Comparison of ENCODE assay signal across 7 mouse cellular contexts in genomic region chr5:109555676-109556571, GRCm38 (mm10). TPM values are rescaled to one million over a fixed set of nuclear protein-coding genes. Genes with fewer than 3 reads are reported as not detected.
DNase-seq lines count a peak whose midpoint lies in the region; ATAC-seq and TF ChIP-seq lines count a peak whose summit lies in the region.

No protein-coding gene starts in this region.

- H3K9me3 ChIP-seq in heart, embryonic 12.5 days (replicated peaks): peaks cover 59% of the 10 kb centered on the region
- H3K9me3 ChIP-seq in lung, postnatal 0 days (ENCODE audit: low read length): peaks cover 4% of the 10 kb centered on the region; the same call in 1 of the 2 replicates
- H3K9me3 ChIP-seq in stomach, postnatal 0 days (ENCODE audit: control insufficient read depth, low read length): peaks cover 19% of the 10 kb centered on the region

- TF ChIP-seq EP300 in lung, postnatal 0 days (IDR thresholded peaks at IDR 0.05): no peak
- TF ChIP-seq EP300 in stomach, postnatal 0 days (optimal IDR thresholded peaks at IDR 0.05): no peak

- peak overlapping the region; percentile 75 for H3K4me2 ChIP-seq in heart, embryonic 12.5 days
- peak overlapping the region; percentile 60 for H3K4me2 ChIP-seq in lung, postnatal 0 days (replicated peaks; ENCODE audit: low read depth, low read length)
- H3K4me2 ChIP-seq in stomach, postnatal 0 days (replicated peaks; ENCODE audit: low read depth): no peak overlapping the region

- no peaks in the 10 kb centered on the region for H3K4me1 ChIP-seq in heart, embryonic 12.5 days (replicated peaks)
- H3K4me1 ChIP-seq in lung, postnatal 0 days (ENCODE audit: insufficient read depth, low read depth, low read length): no peaks in the 10 kb centered on the region
- no peaks in the 10 kb centered on the region for H3K4me1 ChIP-seq in stomach, postnatal 0 days (replicated peaks; ENCODE audit: control insufficient read depth, insufficient read depth)

- H3K4me3 ChIP-seq in heart, embryonic 12.5 days: peak overlapping the region; percentile 70
- H3K4me3 ChIP-seq in lung, postnatal 0 days (ENCODE audit: low read depth, low read length): peak overlapping the region; percentile 67; the same call in 1 of the 2 replicates
- peak overlapping the region; percentile 59 for H3K4me3 ChIP-seq in stomach, postnatal 0 days (ENCODE audit: low read depth, low read length)

- H3K9ac ChIP-seq in heart, embryonic 12.5 days: no peak overlapping the region
- no peak overlapping the region for H3K9ac ChIP-seq in lung, postnatal 0 days (replicated peaks; ENCODE audit: low read depth)
- H3K9ac ChIP-seq in stomach, postnatal 0 days (ENCODE audit: low read length): no peak overlapping the region

- no peak for TF ChIP-seq CTCF in lung, postnatal 0 days (IDR thresholded peaks at IDR 0.05)
- no peak for TF ChIP-seq CTCF in stomach, postnatal 0 days (IDR thresholded peaks at IDR 0.05; ENCODE audit: low read depth)

- whole genome bisulfite sequencing in heart, embryonic 12.5 days: 69% methylated on average over 54 of the region's 54 CpGs
- 74% methylated on average over 54 of the region's 54 CpGs for WGBS in lung, postnatal 0 days
- WGBS in stomach, postnatal 0 days: 74% methylated on average over 54 of the region's 54 CpGs

- peaks cover 39% of the 10 kb centered on the region for H3K36me3 ChIP-seq in heart, embryonic 12.5 days
- H3K36me3 ChIP-seq in lung, postnatal 0 days (ENCODE audit: insufficient read depth, low read length): no peaks in the 10 kb centered on the region; the same call in 1 of the 2 replicates
- no peaks in the 10 kb centered on the region for H3K36me3 ChIP-seq in stomach, postnatal 0 days (ENCODE audit: control insufficient read depth, insufficient read depth, low read length)

- no peaks in the 10 kb centered on the region for H3K27me3 ChIP-seq in heart, embryonic 12.5 days (replicated peaks)
- H3K27me3 ChIP-seq in lung, postnatal 0 days (replicated peaks; ENCODE audit: insufficient read depth, low read length): no peaks in the 10 kb centered on the region
- no peaks in the 10 kb centered on the region for H3K27me3 ChIP-seq in stomach, postnatal 0 days (ENCODE audit: control insufficient read depth, insufficient read depth, low read length)

- no peak for ATAC-seq in heart, embryonic 12.5 days (ENCODE audit: insufficient number of reproducible peaks, low FRiP score)
- no peak for ATAC-seq in lung, postnatal 0 days
- ATAC-seq in stomach, postnatal 0 days (ENCODE audit: low FRiP score, low TSS enrichment): no peak

- DNase-seq in 3134 (ENCODE audit: extremely low read depth, insufficient read length, low spot score): peak; percentile 34
- peak; percentile 18 for DNase-seq in 416B (ENCODE audit: low read depth)
- peak; percentile 57 to 67 for DNase-seq in cerebellum, postnatal 10 days
- DNase-seq in layer of hippocampus, adult 11-12 months (ENCODE audit: low spot score): peak; percentile 67
- peak; percentile 17 for DNase-seq in lung, postnatal 0 days (ENCODE audit: low spot score)
- DNase-seq in stomach, postnatal 0 days (ENCODE audit: low spot score): peak; percentile 23

- 0 out of 2 replicates have a peak overlapping the region, but pooled peaks have one; percentile 92 for H3K27ac ChIP-seq in heart, embryonic 12.5 days (ENCODE audit: poor library complexity, severe bottlenecking)
- peak overlapping the region; percentile 90 for H3K27ac ChIP-seq in lung, postnatal 0 days (ENCODE audit: low read length)
- peak overlapping the region; percentile 94 for H3K27ac ChIP-seq in stomach, postnatal 0 days (replicated peaks)

RNA-seq across cellular contexts. Expression of gene Crlf2, which starts 2.9 kb away (rescaled TPM):
- 9.1 TPM in 2 replicates for polyA plus RNA-seq in heart, embryonic 12.5 days (2016; fragmentation: Nextera tagmentation; extraction: Ambion mirVana)
- 28.6 and 34.4 TPM in 2 replicates for polyA plus RNA-seq in lung, postnatal 0 days (2015; fragmentation: Nextera tagmentation; extraction: Ambion mirVana)
- 8.7 and 9.9 TPM in 2 replicates for polyA plus RNA-seq in stomach, postnatal 0 days (2015; fragmentation: Nextera tagmentation; extraction: Ambion mirVana)

Comparison
In these comparisons a context has a peak if more than half of its experiments do, and no peak if none do; other contexts are left out.
1. DNase-seq: peak in every context shown above with its lines; median percentile 67 in layer of hippocampus, adult 11-12 months; 62 in cerebellum, postnatal 10 days; 34 in 3134; 23 in stomach, postnatal 0 days; 18 in 416B; 17 in lung, postnatal 0 days.